In genomic region chr5:89526878-89527578, GRCm38 (mm10) we compare ENCODE assay signal across 7 mouse cellular contexts. TPM values are rescaled to one million over a fixed set of nuclear protein-coding genes. Genes with fewer than 3 reads are reported as not detected.
DNase-seq lines count a peak whose midpoint lies in the region; ATAC-seq lines count a peak whose summit lies in the region.

Gene Npffr2 (plus strand): TSS chr5:89527429.

- peaks cover 10% of the 10 kb centered on the region for H3K4me1 ChIP-seq in embryonic facial prominence, embryonic 15.5 days

- H3K27me3 ChIP-seq in embryonic facial prominence, embryonic 15.5 days: peaks cover 7% of the 10 kb centered on the region

- H3K27ac ChIP-seq in embryonic facial prominence, embryonic 15.5 days (replicated peaks): no peak within 1 kb of the TSS

- 4% methylated on average over 23 of the region's 23 CpGs for WGBS in embryonic facial prominence, embryonic 15.5 days

- no peak within 1 kb of the TSS for H3K9ac ChIP-seq in embryonic facial prominence, embryonic 15.5 days

- ATAC-seq in embryonic facial prominence, embryonic 15.5 days (ENCODE audit: insufficient number of reproducible peaks, low FRiP score, low TSS enrichment, low read depth): peak; percentile 70; the same call in 1 of the 2 replicates

- H3K4me2 ChIP-seq in embryonic facial prominence, embryonic 15.5 days (replicated peaks): peak within 1 kb of the TSS; percentile 61

- H3K36me3 ChIP-seq in embryonic facial prominence, embryonic 15.5 days: no peaks in the 10 kb centered on the region

- DNase-seq in urinary bladder, adult 18-20 months (ENCODE audit: low spot score in 2 of 2): peak; percentile 19 to 21
- DNase-seq in urinary bladder, postnatal 10 days (ENCODE audit: low spot score): no peak
- DNase-seq in kidney, adult 11 months: peak; percentile 16
- DNase-seq in lung, adult 18-20 months: peak; percentile 21 to 39
- peak; percentile 12 for DNase-seq in ovary, postnatal 36 days (ENCODE audit: low spot score)
- no peak for DNase-seq in layer of hippocampus, postnatal 25 days (ENCODE audit: extremely low spot score in 1 of 2, low spot score in 1 of 2)

- no peaks in the 10 kb centered on the region for H3K9me3 ChIP-seq in embryonic facial prominence, embryonic 15.5 days (replicated peaks)

- H3K4me3 ChIP-seq in embryonic facial prominence, embryonic 15.5 days (replicated peaks): peak within 1 kb of the TSS; percentile 32

RNA-seq across cellular contexts. Expression of gene Npffr2, which starts in this region (rescaled TPM):
- not detected in 2 replicates for polyA plus RNA-seq in embryonic facial prominence, embryonic 15.5 days (2015; fragmentation: Nextera tagmentation; extraction: Ambion mirVana)
- total RNA-seq in layer of hippocampus, postnatal 25 days (2021): not detected

Comparison
In these comparisons a context has a peak if more than half of its experiments do, and no peak if none do; other contexts are left out.
1. DNase-seq: peak in urinary bladder, adult 18-20 months (2 of 2), kidney, adult 11 months (single experiment), lung, adult 18-20 months (2 of 2) and ovary, postnatal 36 days (single experiment); none in urinary bladder, postnatal 10 days (single experiment) and layer of hippocampus, postnatal 25 days (0 of 2).
2. Peak in ATAC-seq, H3K4me3 ChIP-seq and H3K4me2 ChIP-seq in embryonic facial prominence, embryonic 15.5 days; RNA of the gene not detected or under 1 TPM.